Mouse (Mus musculus): ENCODE measurements around the gene Tmem176b.

DNA sequence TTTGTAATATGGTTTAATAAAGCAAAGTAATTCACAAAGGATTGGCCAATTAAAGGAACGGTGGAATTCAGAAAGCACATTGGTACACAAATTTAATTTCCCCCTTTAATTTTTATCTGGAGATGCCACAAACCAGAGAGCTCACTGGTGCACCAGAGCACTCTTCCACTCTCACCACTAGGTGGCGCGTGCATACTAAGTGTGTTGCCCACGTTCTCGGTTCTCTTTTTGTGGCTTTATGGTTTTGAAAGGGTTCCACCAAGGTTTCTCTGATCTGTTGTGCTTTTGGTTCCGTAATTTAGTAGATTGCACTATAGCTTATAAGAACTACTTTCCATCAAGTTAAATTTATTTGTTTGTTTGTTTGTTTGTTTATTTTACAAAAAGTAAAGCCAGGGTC is 23.5 kb downstream of the Tmem176b start:
- TF ChIP-seq CTCF (conservative IDR thresholded peaks at IDR 0.05; ENCODE audit: low read length): peak; percentile 84
- TF ChIP-seq NANOG (IDR thresholded peaks at IDR 0.05; ENCODE audit: borderline replicate concordance, low read length): no peak
- no peak for TF ChIP-seq POU5F1 (IDR thresholded peaks at IDR 0.05; ENCODE audit: borderline replicate concordance, low read length)

Measured in E14TG2a.4 (cell line).